Mouse (Mus musculus): ENCODE results near the gene Gng8. TPM values are rescaled to one million over a fixed set of nuclear protein-coding genes. Genes with fewer than 3 reads are reported as not detected.

The Gng8 gene
- total RNA-seq, 2 experiments from 2014 or later, result 0.37 to 0.71 TPM

DNA sequence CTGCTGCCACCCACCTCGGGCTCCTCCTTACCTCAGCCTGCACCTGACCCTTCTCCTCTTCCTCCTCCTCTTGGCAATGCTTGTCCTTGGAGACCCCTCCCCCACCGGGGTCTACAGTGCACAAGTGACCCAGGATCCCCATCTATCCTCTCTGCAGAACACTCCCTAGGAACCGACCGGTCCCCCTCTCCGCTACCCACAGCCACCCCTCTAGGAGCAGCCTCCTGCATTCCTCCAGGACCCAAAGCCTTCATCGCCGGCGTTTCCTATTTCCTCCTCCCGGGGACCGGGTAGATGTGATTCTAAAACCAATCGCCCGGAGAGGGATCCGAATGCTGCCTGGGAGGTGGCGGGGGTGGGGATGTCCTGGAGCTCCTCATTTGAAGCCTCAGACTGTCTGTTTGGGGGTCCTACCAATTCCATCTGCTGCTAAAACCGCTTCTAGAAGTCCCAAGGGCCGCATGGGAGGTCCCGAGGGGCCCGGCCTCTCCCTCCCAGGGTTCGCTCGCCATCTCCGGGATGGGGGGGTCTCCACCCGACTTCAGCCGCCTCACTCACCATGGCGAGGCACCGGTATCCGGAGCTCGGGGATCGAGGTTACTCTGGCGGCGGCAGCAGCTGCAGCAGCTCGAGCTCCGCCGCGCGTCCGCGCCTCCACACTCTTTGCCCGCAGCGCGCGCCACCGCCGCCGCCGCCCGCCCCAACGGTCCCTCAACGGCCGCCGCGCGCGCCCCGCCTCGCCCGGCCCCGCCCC, 31.9 kb downstream of the Gng8 start:
- no peak for DNase-seq (ENCODE audit: low spot score)

DNA sequence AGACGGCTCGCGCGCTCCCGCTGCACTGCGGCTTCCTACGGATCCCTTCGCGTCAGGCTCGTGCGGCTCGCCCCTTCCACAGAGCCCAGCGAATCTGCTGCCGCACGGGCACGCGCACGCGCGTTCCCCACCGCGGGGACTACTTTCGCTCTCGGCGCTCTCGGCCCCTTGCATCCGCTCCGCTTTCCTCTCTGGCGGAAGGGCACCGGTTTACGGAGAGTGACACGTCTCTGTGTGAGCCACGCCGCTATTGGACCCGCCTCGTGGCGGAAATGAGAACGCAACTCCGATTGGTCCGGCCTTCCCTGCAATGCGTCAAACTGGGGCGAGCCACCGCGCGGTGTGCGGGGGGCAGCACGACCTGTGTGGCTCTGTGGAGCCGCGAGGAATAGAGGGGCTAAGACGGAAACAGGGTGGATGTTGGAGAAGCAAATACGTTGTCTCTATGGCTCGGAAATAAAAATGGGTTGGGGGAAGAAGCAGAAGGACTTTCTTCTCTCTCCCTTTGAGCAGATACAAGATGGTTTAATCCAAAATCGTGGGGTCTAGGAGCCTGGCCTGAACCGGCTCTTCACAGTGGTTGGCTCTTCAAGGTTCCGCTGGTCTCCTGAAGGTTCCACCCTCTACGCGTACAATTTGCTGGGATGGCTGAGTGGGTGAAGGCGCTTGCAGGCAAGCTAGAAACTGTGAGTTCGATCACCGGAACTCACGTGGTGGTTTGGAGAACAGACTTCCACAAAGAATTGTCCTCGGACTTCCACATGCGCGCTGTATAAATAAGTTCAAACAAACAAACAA, 32.6 kb downstream of the Gng8 start, which contains the start of gene Calm3:
Gene Calm3, minus strand, starts transcription at position 78 of the 798 bp plus-strand sequence.
- peak; percentile 100 for DNase-seq (ENCODE audit: low spot score)

DNA sequence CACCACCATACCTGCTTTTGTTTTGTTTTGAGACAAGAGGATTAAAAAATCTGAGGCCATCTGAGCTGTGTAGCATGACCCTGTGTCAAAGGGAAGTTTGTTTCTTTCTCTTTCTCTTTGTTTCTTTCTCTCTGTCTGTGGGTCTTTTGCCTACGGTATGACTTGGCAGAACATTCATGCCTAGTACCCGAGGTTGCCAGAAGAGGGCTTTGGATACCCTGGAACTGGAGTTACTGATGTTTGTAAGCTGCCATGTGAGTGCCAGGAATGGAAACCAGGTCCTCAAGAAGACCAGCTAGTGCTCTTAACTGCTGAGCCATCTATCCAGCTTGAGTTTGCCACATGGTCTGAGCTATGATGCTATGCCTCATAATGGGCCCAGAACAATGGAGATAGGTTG, 36.8 kb downstream of the Gng8 start:
- DNase-seq (ENCODE audit: low spot score), result no peak

DNA sequence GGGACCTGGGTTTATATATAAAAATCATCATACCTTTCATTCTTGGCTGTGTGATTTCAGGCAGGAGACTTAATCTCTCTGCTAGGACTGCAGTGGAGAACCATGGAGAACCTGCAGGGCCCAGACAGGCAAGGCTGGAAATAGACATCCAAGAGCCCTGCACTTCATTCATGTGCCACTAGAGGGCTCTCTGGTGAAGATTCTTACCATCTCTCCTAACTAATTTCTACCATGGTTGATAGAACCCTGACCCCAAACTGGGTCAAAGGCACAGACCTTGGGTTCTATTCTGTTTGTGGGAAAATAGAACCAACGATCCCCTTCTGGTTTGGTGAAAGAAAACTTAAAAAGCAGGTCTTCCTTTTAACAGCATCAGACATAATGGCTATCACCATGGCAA, 39.3 kb downstream of the Gng8 start:
- DNase-seq (ENCODE audit: low spot score), result peak; percentile 66

DNA sequence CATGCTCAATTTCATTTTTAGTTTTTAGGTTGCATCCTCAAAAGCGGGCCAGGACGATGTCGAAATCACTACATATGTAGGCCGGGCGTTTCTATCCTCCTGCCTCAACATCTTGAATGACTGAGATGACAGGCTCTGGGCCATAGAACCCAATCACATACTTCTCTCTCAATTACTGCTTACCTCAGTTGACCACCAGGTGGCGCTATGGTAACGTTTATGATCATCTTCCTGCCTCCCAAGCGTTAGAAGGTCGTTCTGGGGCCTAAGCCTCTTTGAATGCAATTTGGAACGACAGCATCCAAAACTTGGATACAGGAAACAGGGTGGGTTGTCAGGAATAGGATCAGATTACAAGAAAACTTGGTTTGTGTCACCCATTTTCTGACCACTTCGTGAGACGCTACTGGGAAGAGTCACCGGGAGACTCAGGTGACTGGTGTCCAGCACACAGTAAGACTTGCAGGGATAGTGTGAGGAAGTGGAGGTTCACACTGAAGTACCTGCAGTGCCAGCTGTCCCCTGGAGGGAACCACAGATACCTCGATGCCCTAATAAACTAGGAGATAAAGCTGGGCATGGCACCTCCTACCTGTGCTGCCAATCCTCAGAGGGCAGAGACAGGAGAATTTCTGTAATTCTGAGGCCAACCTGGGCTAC, 40.5 kb downstream of the Gng8 start:
- DNase-seq (ENCODE audit: low spot score), result peak; percentile 85

GRCm38 (mm10) chr7:16932704-16933577, 41.4 kb downstream of the Gng8 start:
- DNase-seq (ENCODE audit: low spot score), result no peak

- DNase-seq (ENCODE audit: low spot score), result no peak
Observed at GRCm38 (mm10) chr7:16937312-16937711, 45.7 kb downstream of the Gng8 start.

DNA sequence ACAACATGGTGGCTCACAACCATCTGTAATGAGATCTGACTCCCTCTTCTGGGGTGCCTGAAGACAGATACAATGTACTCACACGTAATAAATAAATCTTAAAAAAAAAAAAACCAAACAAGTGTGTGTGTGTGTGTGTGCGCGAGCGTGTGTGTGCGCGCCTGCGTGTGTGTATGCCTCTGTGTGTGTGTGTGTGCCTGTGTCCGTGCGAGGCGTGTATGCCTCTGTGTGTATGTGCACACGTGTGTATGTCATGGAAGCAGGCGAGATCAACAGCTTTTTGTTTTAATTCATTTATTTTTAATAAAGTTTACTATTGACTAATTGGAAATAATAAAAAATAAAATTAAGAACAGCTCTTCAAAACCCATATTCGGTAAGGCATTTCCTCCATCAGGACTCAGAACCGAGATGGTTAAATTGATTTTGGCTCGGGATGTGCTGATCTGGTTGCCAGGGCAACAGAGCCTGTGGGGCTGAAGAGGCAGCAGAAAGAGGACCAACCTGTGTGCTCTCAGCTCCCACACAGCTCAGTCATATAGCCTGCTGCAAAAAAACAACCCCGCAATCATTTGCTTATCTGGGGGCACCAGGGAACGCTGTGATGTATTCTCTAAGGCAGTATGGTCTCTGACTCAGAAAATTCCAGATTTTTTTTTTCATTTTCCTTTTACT, 46.7 kb downstream of the Gng8 start:
- no peak for DNase-seq (ENCODE audit: low spot score)

- no peak for DNase-seq (ENCODE audit: low spot score)
Observed at GRCm38 (mm10) chr7:16940292-16940691, 48.7 kb downstream of the Gng8 start.

GRCm38 (mm10) chr7:16942861-16943260, 51.3 kb downstream of the Gng8 start:
- no peak for DNase-seq (ENCODE audit: low spot score)

- no peak for DNase-seq (ENCODE audit: low spot score)
Observed at GRCm38 (mm10) chr7:16944061-16944807, 52.6 kb downstream of the Gng8 start, which contains the start of gene Pnmal2. Pnmal2 (plus strand) TSS chr7:16944682.

- no peak for DNase-seq (ENCODE audit: low spot score)
Observed at GRCm38 (mm10) chr7:16944808-16945315, 53.3 kb downstream of the Gng8 start.

Other genes with a start within 250 kb of the Gng8 start
- gene Ceacam15, start 216.1 kb upstream of the Gng8 start, total RNA-seq (2021), result not detected
- not detected for gene Ceacam9, start 169.9 kb upstream of the Gng8 start, total RNA-seq (2021)
- gene Ap2s1, start 153.4 kb upstream of the Gng8 start, total RNA-seq (2021), result 10 to 100 TPM; 44.5 to 46.8 TPM
- 10 to 100 TPM; 14.0 to 14.3 TPM for gene Slc1a5, start 110.4 kb upstream of the Gng8 start, total RNA-seq (2021)
- gene Strn4, start 75.9 kb upstream of the Gng8 start, total RNA-seq (2021), result 10 to 100 TPM in 1 of 2 experiments, 1 to 10 TPM in 1; 9.8 to 13.6 TPM
- 10 to 100 TPM; 51.7 to 58.0 TPM for gene Fkrp, start 75.1 kb upstream of the Gng8 start, total RNA-seq (2021)
- 1 to 10 TPM; 4.9 to 5.9 TPM for gene Prkd2, start 48.9 kb upstream of the Gng8 start, total RNA-seq (2021)
- gene Dact3, start 16.5 kb upstream of the Gng8 start, total RNA-seq (2021), result 1 to 10 TPM in 1 of 2 experiments, under 1 TPM in 1; 0.89 to 1.6 TPM
- 1 to 10 TPM in 1 of 2 experiments, under 1 TPM in 1; 0.39 to 2.2 TPM for gene Ptgir, start 14.7 kb downstream of the Gng8 start, total RNA-seq (2021)
- gene Calm3, start 32.3 kb downstream of the Gng8 start, total RNA-seq (2021), result 100 to 1,000 TPM; 334 to 349 TPM
- under 1 TPM; 0.50 to 0.64 TPM for gene Pnmal2, start 52.9 kb downstream of the Gng8 start, total RNA-seq (2021)
- gene Pnmal1, start 67.9 kb downstream of the Gng8 start, total RNA-seq (2021), result not detected
- gene Gm42372, start 91.3 kb downstream of the Gng8 start, total RNA-seq (2021), result not detected
- under 1 TPM; 0.94 to 0.97 TPM for gene Ccdc8, start 100.9 kb downstream of the Gng8 start, total RNA-seq (2021)
- 10 to 100 TPM; 62.4 to 63.0 TPM for gene Ppp5c, start 136.1 kb downstream of the Gng8 start, total RNA-seq (2021)
- gene Hif3a, start 170.6 kb downstream of the Gng8 start, total RNA-seq (2021), result 1 to 10 TPM in 1 of 2 experiments, under 1 TPM in 1; 0.64 to 1.6 TPM
- gene Psg16, start 182.3 kb downstream of the Gng8 start, total RNA-seq (2021), result under 1 TPM in 1 of 2 experiments, not detected in 1; 0.17 TPM

Measured in gastrocnemius, adult 18-20 months (tissue).